Mouse (Mus musculus) neural tube, embryonic 15.5 days (tissue): Measurements from ENCODE around the gene Cct6b. TPM values are rescaled to one million over a fixed set of nuclear protein-coding genes. Genes with fewer than 3 reads are reported as not detected.
"Not testable (repeated sequence)": the region's sequence is repeated elsewhere in the genome, so short reads cannot be mapped to it uniquely, and the experiment has no call there.

Source experiments
- ATAC-seq: fragments of 200-750 bp; cut with Nextera tagmentation; 2 replicates; pipeline ENCODE4 v1.8.0; 2017; ENCODE audit warnings: mild to moderate bottlenecking, moderate TSS enrichment, moderate library complexity; ENCODE audit not compliant: low FRiP score
- H3K27ac ChIP-seq: fragments of 300-500 bp; sonication (generic); replicated peaks from 2 replicates; pipeline ENCODE4 v1.5.1; 2015; ENCODE audit warnings: mild to moderate bottlenecking, inconsistent platforms
- H3K27me3 ChIP-seq: fragments of 300-500 bp; sonication (generic); replicated peaks from 2 replicates; pipeline ENCODE4 v1.6.1; 2015; ENCODE audit warnings: inconsistent platforms
- H3K36me3 ChIP-seq: fragments of 300-500 bp; sonication (generic); 2 replicates; pipeline ENCODE4 v1.6.1; 2015; ENCODE audit warnings: inconsistent platforms
- H3K4me1 ChIP-seq: fragments of 300-500 bp; sonication (generic); 2 replicates; pipeline ENCODE4 v1.6.1; 2015; ENCODE audit warnings: inconsistent platforms
- H3K4me2 ChIP-seq: fragments of 300-500 bp; sonication (generic); 2 replicates; pipeline ENCODE4 v1.6.1; 2015; ENCODE audit warnings: inconsistent platforms, mild to moderate bottlenecking, moderate library complexity
- H3K4me3 ChIP-seq: fragments of 300-500 bp; sonication (generic); replicated peaks from 2 replicates; pipeline ENCODE4 v1.5.1; 2015; ENCODE audit warnings: mild to moderate bottlenecking, inconsistent platforms
- H3K9ac ChIP-seq: fragments of 300-500 bp; sonication (generic); replicated peaks from 2 replicates; pipeline ENCODE4 v1.6.1; 2015; ENCODE audit warnings: mild to moderate bottlenecking, inconsistent platforms
- H3K9me3 ChIP-seq: fragments of 300-500 bp; sonication (generic); replicated peaks from 2 replicates; pipeline ENCODE4 v1.6.1; 2016; ENCODE audit warnings: inconsistent platforms
- WGBS: fragments of 180-500 bp; shearing (Covaris S2); methylation state at CpG from one replicate; pipeline ENCODE4 v1.1.7; 2015; ENCODE audit warnings: mixed read lengths; 5-methylcytosine and 5-hydroxymethylcytosine counted together
- polyA plus RNA-seq: library from polyadenylated mRNA; unstranded; fragments of >200 nt; fragmentation: Nextera tagmentation; extraction: Ambion mirVana; gene quantifications from 2 replicates; pipeline ENCODE4 v1.2.1, GENCODE M21; 2015

Gene Cct6b
- polyA plus RNA-seq, 1 experiment from 2014 or later = 0.27 TPM

GRCm38 (mm10) chr11:82695930-82696329, 68.2 kb downstream of the Cct6b start:
- H3K4me1 ChIP-seq = peaks cover 14% of the 10 kb centered on the region
- H3K9ac ChIP-seq = no peak overlapping the region
- 43% methylated on average over 7 of the region's 7 CpGs for WGBS
- no peak overlapping the region for H3K4me3 ChIP-seq
- no peak overlapping the region for H3K27ac ChIP-seq
- no peak overlapping the region for H3K4me2 ChIP-seq
- no peaks in the 10 kb centered on the region for H3K27me3 ChIP-seq
- no peaks in the 10 kb centered on the region for H3K36me3 ChIP-seq
- no peaks in the 10 kb centered on the region for H3K9me3 ChIP-seq
- ATAC-seq = no peak

- ATAC-seq, H3K36me3 ChIP-seq, H3K9me3 ChIP-seq, H3K4me2 ChIP-seq, H3K27ac ChIP-seq, H3K27me3 ChIP-seq, H3K4me3 ChIP-seq, H3K9ac ChIP-seq: not testable (repeated sequence)
- H3K4me1 ChIP-seq = peaks cover 19% of the 10 kb centered on the region
Measured at GRCm38 (mm10) chr11:82694947-82695346, 69.2 kb downstream of the Cct6b start.

DNA sequence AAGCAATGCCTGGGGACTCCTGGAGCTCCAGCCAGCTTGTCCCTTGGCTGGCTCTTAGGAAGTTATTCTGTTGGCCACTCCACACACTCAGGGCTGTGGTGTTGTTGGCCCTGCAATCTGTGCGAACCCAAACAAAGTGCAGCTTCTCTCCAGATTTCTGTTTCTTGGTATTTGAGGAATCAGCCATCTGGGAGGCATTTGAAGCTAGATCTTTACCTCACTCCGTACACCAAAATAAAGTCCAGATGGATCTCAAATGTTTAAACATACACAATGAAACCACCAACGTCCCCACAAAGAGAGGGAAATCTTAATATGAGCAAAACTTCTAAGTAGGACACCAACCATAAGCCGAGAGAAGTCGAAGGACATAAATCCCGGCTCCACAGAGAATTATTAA, 71.5 kb downstream of the Cct6b start:
- Histone ChIP-seq H3K4me3 (no peak overlapping the region), H3K27ac (no peak overlapping the region), H3K4me1 (peaks cover 13% of the 10 kb centered on the region), H3K36me3 (no peaks in the 10 kb centered on the region), H3K27me3 (no peaks in the 10 kb centered on the region), H3K9ac (no peak overlapping the region), H3K9me3 (no peaks in the 10 kb centered on the region), H3K4me2 (no peak overlapping the region)
- no peak for ATAC-seq
- 78% methylated on average over 6 of the region's 6 CpGs for WGBS

- Histone ChIP-seq H3K9ac (no peak overlapping the region), H3K4me2 (no peak overlapping the region), H3K9me3 (no peaks in the 10 kb centered on the region), H3K27me3 (no peaks in the 10 kb centered on the region), H3K4me1 (peaks cover 10% of the 10 kb centered on the region), H3K4me3 (no peak overlapping the region), H3K36me3 (no peaks in the 10 kb centered on the region), H3K27ac (no peak overlapping the region)
- WGBS = 32% methylated on average over 5 of the region's 5 CpGs
- ATAC-seq = no peak
Measured at GRCm38 (mm10) chr11:82690476-82690875, 73.6 kb downstream of the Cct6b start.

DNA sequence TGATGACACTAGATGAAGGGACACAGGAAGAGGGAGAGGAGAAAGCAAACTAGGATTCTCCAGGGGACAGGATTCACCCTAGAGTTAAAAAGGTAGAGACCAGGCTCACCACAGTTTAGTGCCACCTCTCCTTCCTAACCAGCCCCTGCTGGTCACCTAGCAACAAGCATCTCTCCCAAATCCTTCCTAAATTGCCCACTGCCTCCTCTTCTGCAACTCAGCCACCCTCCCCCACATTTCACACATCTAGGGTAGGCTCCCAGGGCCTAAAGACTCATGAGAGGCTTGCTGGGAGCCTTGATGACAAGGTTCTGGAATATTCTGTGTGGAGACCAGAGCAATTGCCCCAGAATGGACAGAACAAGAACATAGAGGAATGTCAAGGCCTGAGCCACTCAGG, 76.5 kb downstream of the Cct6b start:
- no peak overlapping the region for H3K9ac ChIP-seq
- H3K27me3 ChIP-seq = peaks cover 8% of the 10 kb centered on the region
- H3K4me3 ChIP-seq = no peak overlapping the region
- ATAC-seq = no peak
- no peaks in the 10 kb centered on the region for H3K9me3 ChIP-seq
- H3K4me1 ChIP-seq = peaks cover 21% of the 10 kb centered on the region
- H3K36me3 ChIP-seq = no peaks in the 10 kb centered on the region
- H3K4me2 ChIP-seq = no peak overlapping the region
- H3K27ac ChIP-seq = no peak overlapping the region

GRCm38 (mm10) chr11:82684676-82685075, 79.4 kb downstream of the Cct6b start:
- ATAC-seq = no peak
- 53% methylated on average over 6 of the region's 6 CpGs for WGBS
- H3K4me2 ChIP-seq = no peak overlapping the region

DNA sequence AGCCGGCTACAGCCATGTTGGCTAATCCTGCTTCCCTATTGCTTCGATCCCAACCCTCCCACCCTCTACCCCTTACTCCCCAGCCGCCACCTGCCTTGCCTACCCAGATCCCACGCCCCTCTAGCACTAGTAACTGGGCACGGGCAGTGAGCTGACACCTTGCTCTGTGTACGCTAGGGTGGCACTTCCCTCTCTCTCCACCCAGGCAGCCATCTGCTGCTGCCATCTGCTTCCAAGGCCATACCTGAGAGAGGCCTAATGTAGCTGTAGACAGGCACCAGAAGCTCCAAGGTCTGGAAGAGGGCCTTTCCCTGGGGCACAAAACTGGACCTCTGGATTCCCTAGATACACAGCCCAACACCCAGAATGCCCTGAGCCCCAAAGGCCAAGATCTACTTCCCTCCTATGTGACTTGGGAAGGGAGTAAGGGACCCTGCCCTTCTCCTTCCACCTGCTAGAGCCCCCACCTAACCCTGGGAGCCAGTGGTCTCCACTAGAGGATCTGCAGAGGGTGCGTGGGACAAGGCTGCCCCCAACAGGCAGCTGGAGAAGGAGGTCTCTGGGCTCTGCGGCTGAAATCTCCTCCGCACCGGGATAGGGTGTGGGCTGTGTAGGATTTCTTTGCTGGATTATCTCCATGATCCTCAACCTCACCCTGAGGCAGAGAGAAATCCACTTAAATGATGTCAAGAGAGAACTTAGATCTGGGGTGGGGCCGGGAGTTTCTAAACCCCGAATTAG, 80.2 kb downstream of the Cct6b start:
- Histone ChIP-seq H3K27me3 (peaks cover 8% of the 10 kb centered on the region), H3K27ac (no peak overlapping the region), H3K4me1 (peaks cover 14% of the 10 kb centered on the region), H3K4me3 (no peak overlapping the region), H3K9me3 (no peaks in the 10 kb centered on the region), H3K36me3 (no peaks in the 10 kb centered on the region), H3K4me2 (no peak overlapping the region), H3K9ac (no peak overlapping the region; the same call in 1 of the 2 replicates)
- 52% methylated on average over 12 of the region's 12 CpGs for WGBS
- ATAC-seq = peak; percentile 69; the same call in 1 of the 2 replicates

More at GRCm38 (mm10) chr11:82684676-82685075, 79.4 kb downstream of the Cct6b start:
- Histone ChIP-seq H3K4me3 (no peak overlapping the region), H3K27ac (peak overlapping the region; percentile 37), H3K4me1 (peaks cover 14% of the 10 kb centered on the region), H3K36me3 (no peaks in the 10 kb centered on the region), H3K9ac (no peak overlapping the region), H3K9me3 (no peaks in the 10 kb centered on the region), H3K27me3 (peaks cover 8% of the 10 kb centered on the region)

GRCm38 (mm10) chr11:82678561-82678960, 85.6 kb downstream of the Cct6b start:
- Histone ChIP-seq H3K4me2 (no peak overlapping the region), H3K9me3 (no peaks in the 10 kb centered on the region), H3K36me3 (no peaks in the 10 kb centered on the region), H3K27ac (no peak overlapping the region), H3K4me1 (peaks cover 4% of the 10 kb centered on the region; the same call in 1 of the 2 replicates), H3K9ac (no peak overlapping the region), H3K4me3 (no peak overlapping the region), H3K27me3 (no peaks in the 10 kb centered on the region; the same call in 1 of the 2 replicates)
- 74% methylated on average over 12 of the region's 12 CpGs for WGBS
- no peak for ATAC-seq

Other genes with a start within 250 kb of the Cct6b start
- 29.6 and 33.3 TPM in 2 replicates for gene Zfp830, start within 50 bp of the Cct6b start, polyA plus RNA-seq
- 19.0 and 19.7 TPM in 2 replicates for gene Lig3, start 16.8 kb upstream of the Cct6b start, polyA plus RNA-seq
- gene Rffl, start 106.9 kb upstream of the Cct6b start, polyA plus RNA-seq = 3.8 and 6.9 TPM in 2 replicates
- 10.9 and 11.3 TPM in 2 replicates for gene Rad51d, start 126.3 kb upstream of the Cct6b start, polyA plus RNA-seq
- gene Fndc8, start 127.8 kb upstream of the Cct6b start, polyA plus RNA-seq = 0.67 and 0.93 TPM in 2 replicates
- gene Nle1, start 144.1 kb upstream of the Cct6b start, polyA plus RNA-seq = 35.9 and 37.5 TPM in 2 replicates
- 2.1 and 2.6 TPM in 2 replicates for gene Unc45b, start 146.2 kb upstream of the Cct6b start, polyA plus RNA-seq
- gene Slfn5, start 187.0 kb upstream of the Cct6b start, polyA plus RNA-seq = 1.9 and 2.1 TPM in 2 replicates
- 1.7 and 5.6 TPM in 2 replicates for gene Slfn9, start 227.5 kb upstream of the Cct6b start, polyA plus RNA-seq